Mouse (Mus musculus) lung, postnatal 0 days (tissue): Measurements from ENCODE around the gene Cdan1. TPM values are rescaled to one million over a fixed set of nuclear protein-coding genes. Genes with fewer than 3 reads are reported as not detected.

Source experiments
- ATAC-seq: fragments of 200-750 bp; cut with Nextera tagmentation; 2 replicates; pipeline ENCODE4 v1.8.0; 2017; ENCODE audit warnings: moderate library complexity
- DNase-seq: peaks from one replicate; pipeline ENCODE4 v3.0.0-alpha.2; 2016; ENCODE audit warnings: low spot score
- H3K27ac ChIP-seq: fragments of 300-500 bp; sonication (generic); 2 replicates; pipeline ENCODE4 v1.5.1; 2014; ENCODE audit warnings: antibody characterized with exemption, mild to moderate bottlenecking, low read length, mixed read lengths
- H3K27me3 ChIP-seq: fragments of 300-500 bp; sonication (generic); replicated peaks from 2 replicates; pipeline ENCODE4 v1.6.1; 2014; ENCODE audit warnings: low read length, mixed read lengths; ENCODE audit not compliant: insufficient read depth
- H3K36me3 ChIP-seq: fragments of 300-500 bp; sonication (generic); 2 replicates; pipeline ENCODE4 v1.6.1; 2014; ENCODE audit warnings: low read length, mixed read lengths; ENCODE audit not compliant: insufficient read depth
- H3K4me1 ChIP-seq: fragments of 300-500 bp; sonication (generic); 2 replicates; pipeline ENCODE4 v1.6.1; 2014; ENCODE audit warnings: antibody characterized with exemption, low read depth, low read length, mixed read lengths; ENCODE audit not compliant: insufficient read depth
- H3K4me2 ChIP-seq: fragments of 300-500 bp; sonication (generic); replicated peaks from 2 replicates; pipeline ENCODE4 v1.6.1; 2014; ENCODE audit warnings: low read depth, mild to moderate bottlenecking, low read length, moderate library complexity, mixed read lengths
- H3K4me3 ChIP-seq: fragments of 300-500 bp; sonication (generic); 2 replicates; pipeline ENCODE4 v1.5.1; 2014; ENCODE audit warnings: low read depth, low read length
- H3K9ac ChIP-seq: fragments of 300-500 bp; sonication (generic); replicated peaks from 2 replicates; pipeline ENCODE4 v1.6.1; 2014; ENCODE audit warnings: low read depth, mild to moderate bottlenecking
- H3K9me3 ChIP-seq: fragments of 300-500 bp; sonication (generic); 2 replicates; pipeline ENCODE4 v1.6.1; 2016; ENCODE audit warnings: low read length, mixed read lengths
- CTCF ChIP-seq: IDR thresholded peaks from 2 replicates; pipeline ENCODE4 v1.5.1; 2016; ENCODE audit warnings: antibody characterized with exemption, mild to moderate bottlenecking
- EP300 ChIP-seq: IDR thresholded peaks from 2 replicates; pipeline ENCODE4 v1.6.1; 2016; ENCODE audit warnings: antibody characterized with exemption, mild to moderate bottlenecking, control low read depth
- WGBS: fragments of 180-500 bp; shearing (Covaris S2); extraction: QIAGEN DNeasy Blood & Tissue Kit; methylation state at CpG from one replicate; pipeline ENCODE4 v1.1.7; 2014; 5-methylcytosine and 5-hydroxymethylcytosine counted together
- polyA plus RNA-seq: library from polyadenylated mRNA; unstranded; fragments of >200 nt; fragmentation: Nextera tagmentation; extraction: Ambion mirVana; gene quantifications from 2 replicates; pipeline ENCODE4 v1.2.1, GENCODE M21; 2015

Gene Cdan1
- polyA plus RNA-seq, 1 experiment from 2014 or later = 4.0 TPM

- Histone ChIP-seq H3K4me1 (no peaks in the 10 kb centered on the region), H3K9me3 (no peaks in the 10 kb centered on the region), H3K27me3 (no peaks in the 10 kb centered on the region), H3K9ac (no peak overlapping the region), H3K4me2 (no peak overlapping the region), H3K4me3 (no peak overlapping the region), H3K27ac (no peak overlapping the region), H3K36me3 (no peaks in the 10 kb centered on the region)
- TF ChIP-seq EP300 = no peak
- TF ChIP-seq CTCF = no peak
- DNase-seq (no peak), ATAC-seq (no peak)
Observed at GRCm38 (mm10) chr2:120761922-120762321, 88.0 kb downstream of the Cdan1 start.

GRCm38 (mm10) chr2:120748041-120748440 lies 101.9 kb downstream of the Cdan1 start:
- DNase-seq (no peak), ATAC-seq (no peak)
- H3K36me3 ChIP-seq = no peaks in the 10 kb centered on the region
- 94% methylated on average over 2 of the region's 2 CpGs for WGBS
- H3K4me3 ChIP-seq = no peak overlapping the region
- H3K4me2 ChIP-seq = no peak overlapping the region
- no peaks in the 10 kb centered on the region for H3K4me1 ChIP-seq
- no peaks in the 10 kb centered on the region for H3K27me3 ChIP-seq
- no peaks in the 10 kb centered on the region for H3K9me3 ChIP-seq
- no peak overlapping the region for H3K27ac ChIP-seq
- H3K9ac ChIP-seq = no peak overlapping the region
- no peak for TF ChIP-seq EP300
- TF ChIP-seq CTCF = no peak

- no peak for TF ChIP-seq EP300
- TF ChIP-seq CTCF = no peak
- Histone ChIP-seq H3K4me1 (no peaks in the 10 kb centered on the region), H3K36me3 (no peaks in the 10 kb centered on the region), H3K27me3 (no peaks in the 10 kb centered on the region), H3K27ac (no peak overlapping the region), H3K9me3 (no peaks in the 10 kb centered on the region), H3K4me2 (no peak overlapping the region), H3K4me3 (no peak overlapping the region), H3K9ac (no peak overlapping the region)
- DNase-seq (no peak), ATAC-seq (no peak)
- WGBS = 93% methylated on average over 1 of the region's 1 CpGs
Observed at GRCm38 (mm10) chr2:120745496-120745895, 104.4 kb downstream of the Cdan1 start.

GRCm38 (mm10) chr2:120731877-120732530 lies 117.9 kb downstream of the Cdan1 start:
- Histone ChIP-seq H3K4me3 (peak overlapping the region; percentile 86; the same call in 1 of the 2 replicates), H3K36me3 (no peaks in the 10 kb centered on the region), H3K27me3 (no peaks in the 10 kb centered on the region), H3K9ac (no peak overlapping the region), H3K4me1 (peaks cover 9% of the 10 kb centered on the region; the same call in 1 of the 2 replicates), H3K9me3 (no peaks in the 10 kb centered on the region), H3K27ac (peak overlapping the region; percentile 74), H3K4me2 (peak overlapping the region; percentile 99)
- ATAC-seq (no peak), DNase-seq (no peak)
- TF ChIP-seq EP300 = no peak
- TF ChIP-seq CTCF = no peak
- 43% methylated on average over 7 of the region's 7 CpGs for WGBS

GRCm38 (mm10) chr2:120731167-120731862 lies 118.6 kb downstream of the Cdan1 start:
- peak overlapping the region; percentile 76 for H3K9ac ChIP-seq
- peak; percentile 97 for DNase-seq
- H3K9me3 ChIP-seq = no peaks in the 10 kb centered on the region
- H3K27me3 ChIP-seq = no peaks in the 10 kb centered on the region
- H3K27ac ChIP-seq = peak overlapping the region; percentile 74
- TF ChIP-seq CTCF (no peak), EP300 (no peak)
- H3K4me2 ChIP-seq = peak overlapping the region; percentile 99
- peaks cover 9% of the 10 kb centered on the region; the same call in 1 of the 2 replicates for H3K4me1 ChIP-seq
- no peaks in the 10 kb centered on the region for H3K36me3 ChIP-seq
- H3K4me3 ChIP-seq = peak overlapping the region; percentile 86
- WGBS = under 1% methylated on average over 47 of the region's 61 CpGs
- peak; percentile 98 for ATAC-seq

GRCm38 (mm10) chr2:120730639-120731166 lies 119.2 kb downstream of the Cdan1 start:
- TF ChIP-seq CTCF (no peak), EP300 (no peak)
- Histone ChIP-seq H3K9ac (peak overlapping the region; percentile 76), H3K9me3 (no peaks in the 10 kb centered on the region), H3K4me1 (peaks cover 9% of the 10 kb centered on the region; the same call in 1 of the 2 replicates), H3K27ac (peak overlapping the region; percentile 74), H3K4me3 (peak overlapping the region; percentile 86), H3K27me3 (no peaks in the 10 kb centered on the region), H3K4me2 (peak overlapping the region; percentile 99), H3K36me3 (peaks cover 4% of the 10 kb centered on the region; the same call in 1 of the 2 replicates)
- DNase-seq = peak; percentile 25
- WGBS = under 1% methylated on average over 38 of the region's 50 CpGs
- ATAC-seq = peak; percentile 29
